Mouse (Mus musculus) kidney, postnatal 14 days (tissue): Measurements from ENCODE around the gene Vmn1r79.
"Not testable (repeated sequence)": the region's sequence is repeated elsewhere in the genome, so short reads cannot be mapped to it uniquely, and the experiment has no call there.

ENCODE experiments used
- DNase-seq: peaks from one replicate; pipeline ENCODE4 v3.0.0; 2022; ENCODE audit warnings: mixed read lengths

The Vmn1r79 gene

DNA sequence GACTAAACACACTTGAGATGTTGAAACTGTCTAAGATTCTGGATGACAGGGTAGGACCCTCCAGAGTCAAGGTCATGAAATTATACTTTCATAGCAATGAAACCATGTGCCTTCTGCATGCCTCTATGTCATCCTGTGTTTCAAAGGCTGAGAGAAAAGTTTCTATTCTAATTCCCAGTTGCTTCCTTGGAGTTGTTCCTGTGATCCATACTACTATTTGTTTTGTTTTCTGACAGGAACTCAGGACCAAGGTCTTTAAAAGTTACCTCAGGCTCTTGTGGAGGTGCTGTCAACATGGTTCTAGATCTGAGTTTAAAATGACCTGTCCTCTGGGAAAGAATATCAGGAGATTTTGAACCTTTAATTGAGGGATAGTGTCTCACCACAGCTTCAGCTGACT, at the start of gene Vmn1r79:
TSS of gene Vmn1r79 (plus strand) at position 301 of the 400 bp plus-strand sequence.
- DNase-seq = not testable (repeated sequence)

DNA sequence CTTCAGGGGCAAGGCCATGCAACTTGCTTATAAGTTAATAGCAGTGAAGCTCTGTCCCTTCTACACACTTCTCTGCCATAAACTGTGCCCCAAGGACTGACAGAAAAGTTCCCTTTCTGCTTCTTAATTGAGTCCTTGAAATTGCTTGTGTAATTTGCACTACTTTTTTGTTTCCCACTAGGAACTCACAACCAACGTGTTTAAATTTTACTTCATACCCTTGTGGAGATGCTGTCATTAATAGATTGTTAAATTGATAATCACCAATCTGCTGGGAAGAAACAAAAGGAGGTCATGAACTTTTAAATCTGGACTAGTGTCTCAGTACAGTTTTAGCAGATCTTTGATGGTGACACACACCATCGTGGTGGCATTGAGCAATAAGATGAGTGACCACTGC, 21.1 kb upstream of the Vmn1r79 start, which contains the start of gene Vmn1r78:
TSS of gene Vmn1r78 (plus strand) at position 301 of the 400 bp plus-strand sequence.
- DNase-seq = no peak

DNA sequence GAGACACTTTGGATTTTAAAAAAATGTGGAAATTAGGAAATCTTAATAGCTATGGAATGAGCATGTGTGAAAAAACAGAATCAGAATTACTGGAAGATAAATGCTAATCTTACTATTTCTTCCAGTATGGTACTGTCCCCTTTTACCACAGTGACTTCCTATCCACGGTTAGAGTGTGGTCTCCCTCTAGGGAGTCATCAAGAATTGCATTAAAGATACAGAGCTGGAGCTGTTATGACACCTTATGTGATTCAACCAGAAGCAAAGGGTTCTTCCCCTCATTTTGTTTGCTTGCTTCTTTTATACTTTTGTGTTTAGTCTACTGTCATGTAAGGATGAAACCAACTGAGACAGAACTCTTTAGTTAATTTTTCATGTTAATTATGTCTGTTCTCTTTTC, 14.6 kb upstream of the Vmn1r79 start:
- DNase-seq = not testable (repeated sequence)

DNA sequence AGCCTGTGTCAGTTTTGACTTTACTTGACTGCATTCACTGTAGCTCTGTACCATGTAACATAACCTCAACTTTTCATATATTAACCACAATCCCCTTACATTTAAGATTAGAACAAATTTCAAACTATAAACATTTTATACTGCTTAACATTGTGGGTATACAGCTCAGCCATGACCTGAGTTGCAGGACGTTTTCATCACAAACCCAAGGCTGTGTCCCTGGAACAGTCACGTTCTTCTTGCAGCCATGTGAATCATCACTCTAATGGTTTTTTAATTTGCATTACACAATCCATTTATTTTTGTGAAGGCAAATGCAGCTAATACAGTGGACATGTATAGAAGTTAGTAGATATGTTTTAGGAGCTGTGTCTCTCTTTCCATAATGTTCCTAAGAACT, 1.8 kb downstream of the Vmn1r79 start:
- not testable (repeated sequence) for DNase-seq

DNA sequence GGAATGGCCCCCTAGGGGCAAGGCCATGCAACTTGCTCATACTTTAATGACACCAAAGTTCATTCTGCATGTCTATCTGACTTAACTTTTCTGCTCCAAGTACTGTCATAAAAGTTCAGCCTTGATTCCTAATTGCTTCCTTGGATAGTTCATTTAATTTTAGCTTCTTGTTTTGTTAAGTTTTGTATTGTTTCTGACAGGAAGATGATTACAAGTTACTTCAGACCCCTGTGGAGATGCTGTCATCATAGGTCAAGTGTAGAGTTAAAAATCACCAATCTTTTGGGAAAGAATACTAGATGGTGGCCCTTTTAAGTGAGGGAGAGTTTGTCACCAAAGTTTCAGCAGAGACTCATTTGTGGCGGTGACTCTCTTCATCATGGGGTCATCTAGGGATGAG, 17.9 kb downstream of the Vmn1r79 start, which contains the start of gene Vmn1r80:
TSS of gene Vmn1r80 (plus strand) at position 301 of the 400 bp plus-strand sequence.
- DNase-seq = no peak

DNA sequence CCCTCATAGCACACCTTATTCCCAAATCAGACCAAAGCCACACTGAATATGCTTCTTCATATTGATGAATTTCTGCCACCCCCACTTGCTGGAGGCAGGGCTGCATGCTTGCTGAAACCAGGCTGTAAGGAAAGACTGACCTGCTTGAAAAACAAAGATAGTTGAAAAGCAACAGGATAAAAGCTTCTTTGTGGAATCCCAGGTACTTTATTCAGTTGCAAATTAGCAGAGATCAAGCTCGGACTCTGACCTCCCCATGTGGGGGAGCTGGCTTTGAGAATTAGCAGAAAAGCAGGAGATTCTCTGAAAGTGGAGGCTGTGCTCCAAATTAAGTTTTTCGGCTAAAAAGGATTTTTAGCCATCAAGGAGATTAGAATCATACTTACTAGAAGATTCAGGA, 33.1 kb downstream of the Vmn1r79 start:
- DNase-seq = no peak
